Mouse (Mus musculus) heart, embryonic 11.5 days (tissue): ENCODE measurements at regions not wholly inside any gene's neighbourhood (a gene's known extent, or its start where the extent isn't known, plus 50 kb on each side); places are given as distances from the start of the nearest gene placed in this dataset.
A peak's percentile ranks its signal among the peaks of the same experiment; 100 is the strongest.

Source experiments
- ATAC-seq: fragments of 200-750 bp; cut with Nextera tagmentation; replicated peaks from 2 replicates; pipeline ENCODE4 v1.8.0; 2017; ENCODE audit warnings: moderate library complexity; ENCODE audit not compliant: insufficient number of reproducible peaks, low FRiP score, low TSS enrichment
- H3K27ac ChIP-seq: fragments of 300-500 bp; sonication (generic); 2 replicates; pipeline ENCODE4 v1.5.1; 2014; ENCODE audit warnings: mild to moderate bottlenecking, low read depth, low read length
- H3K27me3 ChIP-seq: fragments of 300-500 bp; sonication (generic); 2 replicates; pipeline ENCODE4 v1.6.1; 2014; ENCODE audit warnings: mild to moderate bottlenecking, low read length, mixed read lengths; ENCODE audit not compliant: control insufficient read depth, insufficient read depth
- H3K36me3 ChIP-seq: fragments of 300-500 bp; sonication (generic); 2 replicates; pipeline ENCODE4 v1.6.1; 2014; ENCODE audit warnings: mild to moderate bottlenecking, low read length, moderate library complexity, mixed read lengths; ENCODE audit not compliant: control insufficient read depth, insufficient read depth
- H3K4me1 ChIP-seq: fragments of 300-500 bp; sonication (generic); 2 replicates; pipeline ENCODE4 v1.6.1; 2014; ENCODE audit warnings: low read length; ENCODE audit not compliant: control insufficient read depth, insufficient read depth
- H3K4me2 ChIP-seq: fragments of 300-500 bp; sonication (generic); 2 replicates; pipeline ENCODE4 v1.6.1; 2014; ENCODE audit warnings: mild to moderate bottlenecking, moderate library complexity
- H3K4me3 ChIP-seq: fragments of 300-500 bp; sonication (generic); 2 replicates; pipeline ENCODE4 v1.5.1; 2014; ENCODE audit warnings: low read depth, low read length
- H3K9ac ChIP-seq: fragments of 300-500 bp; sonication (generic); 2 replicates; pipeline ENCODE4 v1.6.1; 2014; ENCODE audit warnings: mild to moderate bottlenecking, low read depth, low read length, moderate library complexity
- H3K9me3 ChIP-seq: fragments of 300-500 bp; sonication (generic); replicated peaks from 2 replicates; pipeline ENCODE4 v1.6.1; 2016; ENCODE audit warnings: low read length; ENCODE audit not compliant: control insufficient read depth
- WGBS: fragments of 180-500 bp; shearing (Covaris S2); extraction: QIAGEN DNeasy Blood & Tissue Kit; methylation state at CpG from one replicate; pipeline ENCODE4 v1.1.7; 2014; ENCODE audit not compliant: insufficient replicate concordance; 5-methylcytosine and 5-hydroxymethylcytosine counted together

DNA sequence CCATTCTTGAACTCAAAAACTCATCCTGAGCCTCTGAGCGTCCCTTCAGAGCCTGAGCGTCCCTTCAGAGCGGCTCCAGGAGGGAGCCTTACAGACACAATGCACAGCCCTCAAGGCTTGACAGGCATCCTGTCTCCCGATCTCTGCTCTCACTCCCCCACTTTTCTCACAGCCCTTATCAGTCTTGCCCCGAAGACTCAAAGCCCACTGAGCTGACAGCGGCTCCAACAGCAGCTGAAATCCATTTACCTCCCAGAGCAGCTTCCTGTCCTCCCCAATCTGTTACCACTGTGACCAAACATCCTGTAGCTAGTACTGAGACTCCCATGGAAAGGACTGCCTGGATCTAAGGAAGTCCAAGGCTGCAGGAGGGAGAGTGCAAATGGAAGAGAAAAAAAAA lies 158.6 kb upstream of the Clint1 start:
- Histone ChIP-seq H3K4me1 (peaks cover 8% of the 10 kb centered on the region; the same call in 1 of the 2 replicates), H3K27me3 (no peaks in the 10 kb centered on the region), H3K36me3 (no peaks in the 10 kb centered on the region), H3K4me2 (no peak overlapping the region), H3K9me3 (peaks cover 2% of the 10 kb centered on the region; the same call in 1 of the 2 replicates), H3K4me3 (no peak overlapping the region), H3K9ac (no peak overlapping the region), H3K27ac (peak overlapping the region; percentile 84)
- ATAC-seq, result peak; percentile 77; the same call in 1 of the 2 replicates
- 3% methylated on average over 6 of the region's 6 CpGs for WGBS

DNA sequence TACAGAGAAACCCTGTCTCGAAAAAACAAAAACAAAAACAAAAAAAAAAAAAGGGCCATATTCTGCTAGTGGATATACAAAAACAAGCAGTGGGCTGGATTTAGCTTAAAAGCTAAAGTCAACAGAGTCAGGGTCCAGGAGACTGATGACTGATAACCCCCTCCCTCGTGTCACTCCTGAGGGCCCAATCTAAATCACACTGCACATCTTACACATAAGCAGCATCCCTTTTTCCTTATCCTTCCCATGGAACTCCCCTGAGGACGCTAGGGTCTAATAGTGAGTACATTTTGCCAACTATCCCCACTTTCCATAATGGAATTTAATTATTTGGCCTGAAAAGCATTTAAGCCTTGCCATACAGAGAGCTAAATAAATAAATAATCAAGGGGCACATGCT lies 150.3 kb upstream of the Clint1 start:
- no peak for ATAC-seq

GRCm38 (mm10) chr11:45702916-45703315 lies 148.9 kb upstream of the Clint1 start:
- Histone ChIP-seq H3K4me3 (no peak overlapping the region), H3K27me3 (no peaks in the 10 kb centered on the region), H3K36me3 (no peaks in the 10 kb centered on the region), H3K9ac (no peak overlapping the region), H3K4me1 (no peaks in the 10 kb centered on the region), H3K4me2 (no peak overlapping the region), H3K27ac (no peak overlapping the region), H3K9me3 (no peaks in the 10 kb centered on the region)
- WGBS, result 58% methylated on average over 3 of the region's 3 CpGs
- ATAC-seq, result no peak

More for the DNA sequence above, 150.3 kb upstream of the Clint1 start:
- no peak overlapping the region for H3K4me3 ChIP-seq
- H3K27me3 ChIP-seq, result no peaks in the 10 kb centered on the region
- H3K9ac ChIP-seq, result no peak overlapping the region
- 61% methylated on average over 3 of the region's 3 CpGs for WGBS
- H3K4me2 ChIP-seq, result no peak overlapping the region
- H3K4me1 ChIP-seq, result no peaks in the 10 kb centered on the region
- no peak overlapping the region for H3K27ac ChIP-seq
- no peaks in the 10 kb centered on the region for H3K36me3 ChIP-seq
- H3K9me3 ChIP-seq, result no peaks in the 10 kb centered on the region

- Histone ChIP-seq H3K4me1 (no peaks in the 10 kb centered on the region), H3K27ac (no peak overlapping the region), H3K27me3 (no peaks in the 10 kb centered on the region), H3K9ac (no peak overlapping the region), H3K4me3 (no peak overlapping the region), H3K36me3 (no peaks in the 10 kb centered on the region), H3K9me3 (no peaks in the 10 kb centered on the region), H3K4me2 (no peak overlapping the region)
- no peak for ATAC-seq
- WGBS, result 72% methylated on average over 5 of the region's 5 CpGs
Measured at GRCm38 (mm10) chr11:45704411-45704810, 147.4 kb upstream of the Clint1 start.

GRCm38 (mm10) chr11:45718630-45719029 lies 133.2 kb upstream of the Clint1 start:
- Histone ChIP-seq H3K27ac (0 out of 2 replicates have a peak overlapping the region, but pooled peaks have one; percentile 10), H3K4me2 (no peak overlapping the region), H3K27me3 (no peaks in the 10 kb centered on the region), H3K4me1 (no peaks in the 10 kb centered on the region), H3K4me3 (no peak overlapping the region), H3K9ac (no peak overlapping the region), H3K9me3 (no peaks in the 10 kb centered on the region), H3K36me3 (no peaks in the 10 kb centered on the region)
- no peak for ATAC-seq
- 45% methylated on average over 2 of the region's 2 CpGs for WGBS

- ATAC-seq, result no peak
- H3K27me3 ChIP-seq, result no peaks in the 10 kb centered on the region
- no peaks in the 10 kb centered on the region for H3K4me1 ChIP-seq
- H3K9ac ChIP-seq, result no peak overlapping the region
- H3K4me2 ChIP-seq, result no peak overlapping the region
- no peak overlapping the region for H3K4me3 ChIP-seq
- 82% methylated on average over 6 of the region's 6 CpGs for WGBS
- no peaks in the 10 kb centered on the region for H3K9me3 ChIP-seq
- H3K27ac ChIP-seq, result no peak overlapping the region
- no peaks in the 10 kb centered on the region for H3K36me3 ChIP-seq
Measured at GRCm38 (mm10) chr11:45719821-45720220, 132.0 kb upstream of the Clint1 start.

DNA sequence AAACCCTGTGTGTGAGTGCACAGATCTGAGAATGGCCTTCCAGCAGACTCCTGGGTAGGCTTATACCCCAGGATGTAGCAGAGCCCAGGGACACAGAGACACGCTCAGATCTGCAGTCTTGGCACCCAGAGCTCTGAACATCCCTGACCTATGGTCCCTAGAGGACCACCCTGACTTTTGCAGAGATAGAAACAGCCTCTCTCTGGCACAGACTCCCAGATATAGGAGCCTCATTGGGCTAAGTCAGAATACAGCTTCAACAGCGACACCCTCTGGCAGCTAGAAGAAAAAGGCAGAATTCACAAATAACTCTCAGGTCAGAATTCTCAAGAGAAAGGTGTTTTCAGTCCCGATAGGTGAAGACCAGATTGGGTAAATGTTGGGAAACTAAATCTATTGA lies 115.3 kb upstream of the Clint1 start:
- no peak overlapping the region for H3K9ac ChIP-seq
- 37% methylated on average over 3 of the region's 3 CpGs for WGBS

GRCm38 (mm10) chr11:45738331-45738730 lies 113.5 kb upstream of the Clint1 start:
- Histone ChIP-seq H3K9me3 (no peaks in the 10 kb centered on the region), H3K27ac (no peak overlapping the region), H3K27me3 (no peaks in the 10 kb centered on the region), H3K4me3 (no peak overlapping the region), H3K9ac (no peak overlapping the region), H3K4me2 (no peak overlapping the region), H3K36me3 (no peaks in the 10 kb centered on the region), H3K4me1 (no peaks in the 10 kb centered on the region)
- WGBS, result 78% methylated on average over 6 of the region's 6 CpGs
- no peak for ATAC-seq

More for the DNA sequence above, 115.3 kb upstream of the Clint1 start:
- H3K4me1 ChIP-seq, result no peaks in the 10 kb centered on the region
- H3K27ac ChIP-seq, result no peak overlapping the region
- H3K27me3 ChIP-seq, result no peaks in the 10 kb centered on the region
- no peak overlapping the region for H3K4me2 ChIP-seq
- no peak overlapping the region for H3K4me3 ChIP-seq
- ATAC-seq, result no peak
- H3K9me3 ChIP-seq, result no peaks in the 10 kb centered on the region
- no peaks in the 10 kb centered on the region for H3K36me3 ChIP-seq

DNA sequence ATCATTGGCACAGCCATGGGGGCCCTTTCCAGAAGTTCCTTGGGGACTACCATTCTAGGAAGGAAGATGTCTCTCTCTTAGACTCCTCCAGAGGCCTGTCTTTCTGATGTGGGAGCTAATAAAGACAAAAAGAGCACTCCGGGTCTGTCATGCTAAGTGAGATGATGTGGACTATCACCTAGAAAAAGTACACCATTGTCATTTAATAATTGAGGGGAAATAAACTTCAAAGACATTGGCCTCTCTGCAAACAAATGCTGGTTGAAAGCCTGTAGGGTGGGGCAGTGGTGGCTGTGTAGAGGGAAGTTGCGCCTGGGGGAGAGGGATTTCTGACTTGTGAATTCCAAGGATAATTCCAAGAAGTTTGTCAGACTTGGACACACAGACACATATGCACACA lies 105.9 kb upstream of the Clint1 start:
- Histone ChIP-seq H3K27me3 (no peaks in the 10 kb centered on the region), H3K9ac (no peak overlapping the region), H3K9me3 (no peaks in the 10 kb centered on the region), H3K4me2 (no peak overlapping the region), H3K27ac (no peak overlapping the region), H3K4me1 (no peaks in the 10 kb centered on the region), H3K4me3 (no peak overlapping the region), H3K36me3 (no peaks in the 10 kb centered on the region)
- ATAC-seq, result no peak
- WGBS, result 82% methylated on average over 2 of the region's 2 CpGs
